Mouse (Mus musculus) myocyte (in vitro differentiated cells): ENCODE measurements around the gene Pla2g4b.

ENCODE experiments used
- E2F4 ChIP-seq: IDR thresholded peaks from one replicate; pipeline ENCODE4 v1.6.1; 2011; ENCODE audit warnings: mild to moderate bottlenecking, control low read depth, moderate library complexity; ENCODE audit not compliant: insufficient read depth
- POLR2A ChIP-seq: IDR thresholded peaks from one replicate; pipeline ENCODE4 v1.6.1; 2011; ENCODE audit warnings: low read depth, mild to moderate bottlenecking, control low read depth, moderate library complexity; ENCODE audit not compliant: insufficient read length

GRCm38 (mm10) chr2:120001956-120002355 lies 31.3 kb upstream of the Pla2g4b start:
- TF ChIP-seq POLR2A = no peak
- no peak for TF ChIP-seq E2F4
